Mouse (Mus musculus) C2C12 (cell line): Measurements from ENCODE around the gene Gm21887.
"Not testable (repeated sequence)": the region's sequence is repeated elsewhere in the genome, so short reads cannot be mapped to it uniquely, and the experiment has no call there.

Experiments used
- CTCF ChIP-seq: IDR thresholded peaks from one replicate; pipeline ENCODE4 v1.5.1; 2011; ENCODE audit not compliant: control insufficient read depth, insufficient read depth, insufficient read length
- USF1 ChIP-seq: IDR thresholded peaks from one replicate; pipeline ENCODE4 v1.6.1; 2011; ENCODE audit warnings: low read depth, mild to moderate bottlenecking, control low read depth, moderate library complexity

GRCm38 (mm10) chrX:169999912-170000641 lies 9.4 kb upstream of the Gm21887 start:
- not testable (repeated sequence) for TF ChIP-seq CTCF, USF1
